Mouse (Mus musculus): Measurements from ENCODE around the gene Supt20. TPM values are rescaled to one million over a fixed set of nuclear protein-coding genes. Genes with fewer than 3 reads are reported as not detected.

The Supt20 gene
- polyA plus RNA-seq, 1 experiment from 2014 or later = 102 TPM

DNA sequence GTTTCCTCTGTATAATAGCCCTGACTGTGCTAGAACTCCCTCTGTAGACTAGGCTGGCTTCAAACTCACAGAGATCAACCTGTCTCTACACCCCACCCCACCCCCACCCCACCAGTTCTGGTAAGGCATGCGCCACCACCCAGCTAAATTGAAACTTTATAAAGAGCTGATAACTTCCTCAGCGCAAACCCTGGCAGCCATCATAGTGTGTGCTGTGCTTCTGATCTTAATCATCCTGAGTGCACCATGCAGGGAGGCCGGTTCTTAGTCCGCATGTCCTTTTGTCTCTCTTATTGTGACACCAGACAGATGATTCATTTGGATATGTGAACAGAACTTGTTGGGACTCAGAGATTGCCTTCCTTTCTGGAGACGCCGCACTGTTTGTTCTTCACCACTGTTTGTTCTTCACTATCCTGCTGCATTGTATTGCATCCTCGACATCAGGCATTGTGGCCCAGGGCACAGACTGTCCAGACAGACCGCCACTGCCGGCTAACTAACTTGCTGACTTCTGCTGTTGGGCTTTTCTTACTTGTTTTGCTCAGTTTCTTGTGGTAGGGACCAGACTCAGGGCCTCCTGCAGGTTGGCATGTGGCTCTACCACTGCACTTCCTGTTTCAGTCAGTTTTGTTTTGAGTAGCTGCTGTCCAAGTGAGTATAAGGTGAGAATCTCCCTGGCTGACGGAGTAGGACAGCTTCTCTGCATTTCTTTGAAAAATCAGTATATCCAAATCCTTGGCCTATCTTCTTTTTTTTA lies 31.3 kb downstream of the Supt20 start:
- H3K4me3 ChIP-seq (replicated peaks; ENCODE audit: low read length) = no peak overlapping the region
- 90% methylated on average over 10 of the region's 10 CpGs for WGBS
- no peaks in the 10 kb centered on the region for H3K27me3 ChIP-seq (replicated peaks; ENCODE audit: control insufficient read depth, insufficient read depth, low read length)
- ATAC-seq = no peak
- no peak overlapping the region for H3K4me2 ChIP-seq (ENCODE audit: low read length)
- no peaks in the 10 kb centered on the region for H3K9me3 ChIP-seq (ENCODE audit: control insufficient read depth, low read length)
- no peaks in the 10 kb centered on the region for H3K4me1 ChIP-seq (replicated peaks; ENCODE audit: control insufficient read depth, insufficient read depth, low read length)
- peaks cover 31% of the 10 kb centered on the region for H3K36me3 ChIP-seq (ENCODE audit: control insufficient read depth, insufficient read depth)
- H3K27ac ChIP-seq (ENCODE audit: low read length) = no peak overlapping the region
- no peak overlapping the region for H3K9ac ChIP-seq (replicated peaks; ENCODE audit: low read depth, low read length)

DNA sequence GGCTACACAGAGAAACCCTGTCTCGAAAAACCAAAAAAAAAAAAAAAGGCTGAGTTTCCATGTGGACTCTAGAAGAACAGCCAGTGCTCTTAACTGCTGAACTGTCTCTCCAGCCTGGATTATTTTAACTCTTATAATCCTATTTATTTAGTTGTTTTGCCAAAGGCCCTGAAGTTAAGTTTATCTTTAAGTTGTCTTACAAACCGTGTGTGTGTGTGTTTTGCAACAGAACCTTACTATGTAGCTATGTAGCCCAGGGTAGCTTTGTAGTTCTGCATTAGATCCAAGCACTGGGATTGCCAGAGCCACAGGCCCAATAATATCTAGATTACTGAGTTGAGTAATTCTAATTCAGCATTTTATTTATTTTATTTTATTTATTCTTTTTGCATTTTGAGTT lies 32.7 kb downstream of the Supt20 start:
- ATAC-seq = no peak
- no peaks in the 10 kb centered on the region for H3K27me3 ChIP-seq (replicated peaks; ENCODE audit: control insufficient read depth, insufficient read depth, low read length)
- H3K9ac ChIP-seq (replicated peaks; ENCODE audit: low read depth, low read length) = no peak overlapping the region
- no peaks in the 10 kb centered on the region for H3K9me3 ChIP-seq (ENCODE audit: control insufficient read depth, low read length)
- H3K27ac ChIP-seq (ENCODE audit: low read length) = no peak overlapping the region
- H3K4me3 ChIP-seq (replicated peaks; ENCODE audit: low read length) = no peak overlapping the region
- H3K4me1 ChIP-seq (replicated peaks; ENCODE audit: control insufficient read depth, insufficient read depth, low read length) = no peaks in the 10 kb centered on the region
- no peak overlapping the region for H3K4me2 ChIP-seq (ENCODE audit: low read length)
- peaks cover 39% of the 10 kb centered on the region for H3K36me3 ChIP-seq (ENCODE audit: control insufficient read depth, insufficient read depth)
- 89% methylated on average over 2 of the region's 2 CpGs for WGBS

DNA sequence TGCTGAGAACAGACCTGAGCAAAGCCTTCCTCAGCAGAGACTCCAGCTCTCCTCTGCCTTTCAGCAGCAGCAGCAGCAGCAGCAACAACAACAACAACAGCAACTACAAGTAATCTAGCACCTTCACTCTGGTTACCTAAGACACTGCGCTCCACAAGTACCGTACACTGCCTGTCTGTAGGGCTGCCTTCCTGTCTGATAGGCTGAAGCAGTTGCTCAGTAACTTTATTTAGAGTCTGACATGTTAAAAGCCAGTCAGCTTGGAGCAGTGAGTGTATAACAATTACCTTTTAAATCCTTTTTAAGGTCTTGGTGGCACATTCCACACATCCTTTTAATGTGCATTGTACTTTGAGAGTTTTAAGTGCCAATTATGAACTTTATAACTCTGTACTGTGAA lies 35.0 kb downstream of the Supt20 start:
- H3K9ac ChIP-seq (replicated peaks; ENCODE audit: low read depth, low read length) = no peak overlapping the region
- no peaks in the 10 kb centered on the region for H3K9me3 ChIP-seq (ENCODE audit: control insufficient read depth, low read length)
- H3K27me3 ChIP-seq (replicated peaks; ENCODE audit: control insufficient read depth, insufficient read depth, low read length) = no peaks in the 10 kb centered on the region
- H3K36me3 ChIP-seq (ENCODE audit: control insufficient read depth, insufficient read depth) = peaks cover 38% of the 10 kb centered on the region
- H3K4me1 ChIP-seq (replicated peaks; ENCODE audit: control insufficient read depth, insufficient read depth, low read length) = no peaks in the 10 kb centered on the region
- WGBS = 91% methylated on average over 2 of the region's 2 CpGs
- ATAC-seq = no peak
- H3K4me3 ChIP-seq (replicated peaks; ENCODE audit: low read length) = no peak overlapping the region
- H3K27ac ChIP-seq (ENCODE audit: low read length) = no peak overlapping the region
- no peak overlapping the region for H3K4me2 ChIP-seq (ENCODE audit: low read length)

DNA sequence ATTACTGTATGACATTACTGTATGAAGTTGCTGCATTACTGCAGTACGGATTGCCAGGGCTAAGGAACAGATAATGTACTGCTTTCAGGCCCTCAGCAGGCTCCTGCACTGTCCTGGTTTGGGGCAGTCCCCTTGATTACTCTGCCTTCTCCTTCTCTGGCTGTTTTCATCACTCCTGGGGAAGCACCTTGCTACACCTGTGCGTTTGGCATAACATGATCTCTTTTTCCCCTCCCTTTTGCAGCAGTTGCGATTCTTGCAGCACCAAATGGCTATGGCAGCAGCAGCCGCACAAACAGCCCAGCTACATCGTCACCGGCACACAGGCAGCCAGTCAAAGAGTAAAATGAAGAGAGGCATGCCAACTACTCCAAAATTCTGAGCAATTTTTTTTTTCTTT lies 35.5 kb downstream of the Supt20 start:
- Histone ChIP-seq H3K27me3 (replicated peaks; ENCODE audit: control insufficient read depth, insufficient read depth, low read length) (no peaks in the 10 kb centered on the region), H3K9ac (replicated peaks; ENCODE audit: low read depth, low read length) (no peak overlapping the region), H3K9me3 (ENCODE audit: control insufficient read depth, low read length) (no peaks in the 10 kb centered on the region), H3K4me1 (replicated peaks; ENCODE audit: control insufficient read depth, insufficient read depth, low read length) (no peaks in the 10 kb centered on the region), H3K27ac (ENCODE audit: low read length) (no peak overlapping the region), H3K4me3 (replicated peaks; ENCODE audit: low read length) (no peak overlapping the region), H3K36me3 (ENCODE audit: control insufficient read depth, insufficient read depth) (peaks cover 36% of the 10 kb centered on the region), H3K4me2 (ENCODE audit: low read length) (no peak overlapping the region)
- WGBS = 92% methylated on average over 6 of the region's 6 CpGs
- no peak for ATAC-seq

DNA sequence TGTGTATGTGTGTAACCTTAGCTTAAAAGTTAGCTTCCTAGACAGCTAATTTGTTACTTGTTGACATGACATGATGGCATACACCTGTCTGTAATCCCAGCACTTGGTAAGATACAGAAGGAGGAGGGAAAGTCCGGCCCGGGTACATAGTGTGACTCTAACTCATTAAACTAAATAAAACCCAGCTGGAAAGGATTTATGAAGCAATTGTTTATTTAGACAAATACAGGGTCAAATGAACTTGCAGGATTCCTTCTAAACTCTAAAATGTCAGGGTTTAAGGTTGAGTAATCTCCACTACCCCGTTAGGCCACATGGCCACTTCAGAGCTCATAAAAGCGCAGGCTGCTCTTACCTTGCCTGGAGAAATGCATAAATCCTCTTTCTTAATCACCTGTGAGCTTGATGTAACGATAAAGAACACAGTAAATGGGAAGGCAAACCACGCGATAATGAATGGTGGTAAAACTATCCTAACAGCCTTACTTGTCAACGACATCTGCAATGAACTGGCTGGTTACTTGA lies 39.1 kb downstream of the Supt20 start:
- no peaks in the 10 kb centered on the region for H3K9me3 ChIP-seq (ENCODE audit: control insufficient read depth, low read length)
- ATAC-seq = no peak
- H3K4me1 ChIP-seq (replicated peaks; ENCODE audit: control insufficient read depth, insufficient read depth, low read length) = peaks cover 15% of the 10 kb centered on the region
- WGBS = 88% methylated on average over 8 of the region's 8 CpGs
- no peaks in the 10 kb centered on the region for H3K27me3 ChIP-seq (replicated peaks; ENCODE audit: control insufficient read depth, insufficient read depth, low read length)
- H3K36me3 ChIP-seq (ENCODE audit: control insufficient read depth, insufficient read depth) = peaks cover 32% of the 10 kb centered on the region
- H3K4me2 ChIP-seq (ENCODE audit: low read length) = no peak overlapping the region
- H3K27ac ChIP-seq (ENCODE audit: low read length) = no peak overlapping the region
- no peak overlapping the region for H3K9ac ChIP-seq (replicated peaks; ENCODE audit: low read depth, low read length)
- no peak overlapping the region for H3K4me3 ChIP-seq (replicated peaks; ENCODE audit: low read length)

DNA sequence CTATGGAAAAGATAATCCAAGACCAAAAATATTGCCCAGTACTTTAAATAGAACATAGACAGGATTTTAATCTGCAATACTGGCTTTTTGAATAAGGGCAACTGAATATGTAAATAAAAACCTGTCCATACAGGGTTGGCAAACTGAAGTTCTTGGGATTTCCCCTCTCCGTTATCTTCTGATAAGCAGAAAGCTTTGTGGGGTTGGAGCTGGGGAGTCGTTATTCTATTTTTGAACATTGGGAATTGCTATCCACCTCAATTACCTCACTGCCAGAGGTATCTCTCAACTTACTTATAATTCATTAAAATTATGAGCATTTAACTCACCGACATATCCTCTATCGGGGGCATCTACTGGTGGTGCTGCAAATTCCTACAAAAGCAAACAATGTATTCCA lies 39.8 kb downstream of the Supt20 start:
- H3K4me2 ChIP-seq (ENCODE audit: low read length) = no peak overlapping the region
- no peaks in the 10 kb centered on the region for H3K9me3 ChIP-seq (ENCODE audit: control insufficient read depth, low read length)
- H3K9ac ChIP-seq (replicated peaks; ENCODE audit: low read depth, low read length) = no peak overlapping the region
- H3K27ac ChIP-seq (ENCODE audit: low read length) = no peak overlapping the region
- 94% methylated on average over 4 of the region's 4 CpGs for WGBS
- H3K36me3 ChIP-seq (ENCODE audit: control insufficient read depth, insufficient read depth) = peaks cover 29% of the 10 kb centered on the region
- no peak for ATAC-seq
- H3K27me3 ChIP-seq (replicated peaks; ENCODE audit: control insufficient read depth, insufficient read depth, low read length) = no peaks in the 10 kb centered on the region
- H3K4me3 ChIP-seq (replicated peaks; ENCODE audit: low read length) = no peak overlapping the region
- peaks cover 15% of the 10 kb centered on the region for H3K4me1 ChIP-seq (replicated peaks; ENCODE audit: control insufficient read depth, insufficient read depth, low read length)

DNA sequence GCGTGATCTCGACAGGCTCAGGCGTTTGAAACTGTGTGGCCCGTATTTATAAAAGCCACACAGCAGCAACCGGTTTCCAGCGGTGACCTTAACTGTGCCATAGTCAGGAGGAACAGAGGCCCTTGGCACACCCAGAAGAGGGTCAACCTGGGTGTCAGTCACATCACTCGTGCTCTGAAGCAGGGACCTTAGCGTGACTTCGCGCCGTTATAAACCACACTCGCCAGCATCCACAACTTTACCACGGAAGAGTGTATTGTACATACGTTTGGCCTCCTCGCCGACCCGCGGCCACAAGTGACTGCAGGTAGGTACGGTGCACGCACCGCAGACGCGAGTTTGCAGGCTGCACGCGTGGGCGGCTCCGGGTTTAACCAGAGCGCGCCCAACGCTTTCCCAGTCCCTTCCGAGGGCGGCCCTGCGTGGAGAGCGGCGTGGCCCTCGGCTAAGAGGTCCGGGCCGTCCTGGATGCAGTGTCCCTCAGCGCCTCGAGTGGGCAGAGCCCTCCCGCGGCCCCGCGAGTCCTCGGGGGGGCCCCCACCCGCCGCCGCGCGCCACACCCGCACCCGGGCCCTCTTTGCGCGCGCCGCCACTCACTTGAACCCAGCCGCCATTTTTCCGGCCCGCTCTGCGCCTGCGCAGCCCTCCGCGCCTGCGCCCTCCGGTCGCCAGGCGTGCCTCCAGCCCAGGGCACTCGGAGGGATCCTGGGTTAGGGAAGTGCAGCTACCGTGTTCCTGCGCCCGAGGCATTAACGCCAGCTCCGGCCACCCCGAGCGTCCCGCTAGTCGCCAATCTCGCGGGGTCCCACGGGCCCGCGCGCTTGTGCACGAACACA lies 42.0 kb downstream of the Supt20 start:
- WGBS = under 1% methylated on average over 83 of the region's 84 CpGs
- H3K27me3 ChIP-seq (replicated peaks; ENCODE audit: control insufficient read depth, insufficient read depth, low read length) = no peaks in the 10 kb centered on the region
- H3K4me1 ChIP-seq (replicated peaks; ENCODE audit: control insufficient read depth, insufficient read depth, low read length) = peaks cover 15% of the 10 kb centered on the region
- peak overlapping the region; percentile 97 for H3K27ac ChIP-seq (ENCODE audit: low read length)
- peak overlapping the region; percentile 88 for H3K4me2 ChIP-seq (ENCODE audit: low read length)
- peak overlapping the region; percentile 87 for H3K4me3 ChIP-seq (replicated peaks; ENCODE audit: low read length)
- peaks cover 10% of the 10 kb centered on the region for H3K36me3 ChIP-seq (ENCODE audit: control insufficient read depth, insufficient read depth)
- peak; percentile 94 for ATAC-seq
- no peaks in the 10 kb centered on the region for H3K9me3 ChIP-seq (ENCODE audit: control insufficient read depth, low read length)
- peak overlapping the region; percentile 85 for H3K9ac ChIP-seq (replicated peaks; ENCODE audit: low read depth, low read length)

DNA sequence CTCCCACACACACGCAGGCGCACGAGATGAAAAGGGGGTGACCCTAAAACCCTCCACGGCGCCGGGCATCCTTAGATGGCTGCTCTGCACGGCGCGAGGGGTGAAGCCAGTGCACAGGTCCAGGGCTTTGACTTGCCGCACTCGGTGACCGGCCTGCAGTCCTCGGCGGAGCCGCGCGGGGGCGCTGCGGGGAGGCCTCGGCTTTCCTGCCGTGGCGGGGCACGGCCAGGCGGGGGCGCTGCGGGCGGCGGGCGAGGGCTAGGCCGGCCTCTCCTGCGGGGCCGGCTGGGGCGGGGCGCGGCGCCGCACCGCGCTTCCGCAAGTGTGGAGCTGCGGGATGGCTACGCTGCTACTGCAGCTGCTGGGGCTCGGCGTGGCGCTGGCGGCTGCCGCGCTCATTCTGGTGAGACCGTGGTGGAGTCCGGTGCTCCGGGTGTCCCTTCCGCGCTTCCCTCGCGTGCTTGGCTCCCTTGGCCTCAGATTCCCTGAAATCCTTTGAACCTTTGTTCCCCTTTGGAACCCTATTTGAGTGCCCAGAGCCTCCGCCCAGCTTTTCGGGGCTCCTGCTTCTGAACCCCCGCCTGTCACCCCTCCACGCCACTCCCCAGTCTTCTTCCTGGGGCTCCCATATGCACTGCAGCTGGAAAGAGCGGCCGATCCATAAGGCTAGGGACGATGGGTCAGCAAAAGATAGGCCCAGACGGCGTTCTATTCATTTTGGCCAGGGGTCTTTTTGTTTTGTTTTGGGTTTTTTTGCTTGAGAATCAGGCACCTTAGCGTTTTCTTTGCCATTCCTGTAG lies 42.8 kb downstream of the Supt20 start, which contains the start of the genes Exosc8 and Alg5:
Gene Exosc8 (minus strand): TSS at position 147 of the 800 bp plus-strand sequence.
Gene Alg5 (plus strand): TSS at position 293 of the 800 bp plus-strand sequence.
- ATAC-seq = peak; percentile 93
- H3K4me2 ChIP-seq (ENCODE audit: low read length) = peak within 1 kb of the TSS; percentile 88
- H3K4me1 ChIP-seq (replicated peaks; ENCODE audit: control insufficient read depth, insufficient read depth, low read length) = peaks cover 15% of the 10 kb centered on the region
- peak within 1 kb of the TSS; percentile 97 for H3K27ac ChIP-seq (ENCODE audit: low read length)
- peaks cover 3% of the 10 kb centered on the region; the same call in 1 of the 2 replicates for H3K36me3 ChIP-seq (ENCODE audit: control insufficient read depth, insufficient read depth)
- no peaks in the 10 kb centered on the region for H3K9me3 ChIP-seq (ENCODE audit: control insufficient read depth, low read length)
- peak within 1 kb of the TSS; percentile 87 for H3K4me3 ChIP-seq (replicated peaks; ENCODE audit: low read length)
- no peaks in the 10 kb centered on the region for H3K27me3 ChIP-seq (replicated peaks; ENCODE audit: control insufficient read depth, insufficient read depth, low read length)
- WGBS = under 1% methylated on average over 55 of the region's 65 CpGs
- H3K9ac ChIP-seq (replicated peaks; ENCODE audit: low read depth, low read length) = peak within 1 kb of the TSS; percentile 85
